In genomic region chr1:165110659-165111058, GRCm38 (mm10) we compare ENCODE assay signal across 16 mouse cellular contexts. TPM values are rescaled to one million over a fixed set of nuclear protein-coding genes. Genes with fewer than 3 reads are reported as not detected.
DNase-seq lines count a peak whose midpoint lies in the region; ATAC-seq and TF ChIP-seq lines count a peak whose summit lies in the region.
"Had no signal": no experiment of that assay in that cellular context is flagged by ENCODE, and none has a peak within 500 bp of the region (broad histone marks: within the 10 kb centered on the region; RNA-seq: fewer than 3 reads in every experiment).

No protein-coding gene starts in this region.

- no peak overlapping the region for H3K4me3 ChIP-seq in heart, postnatal 0 days (ENCODE audit: low read depth, low read length)

- peaks cover 35% of the 10 kb centered on the region for H3K4me1 ChIP-seq in heart, postnatal 0 days (ENCODE audit: control insufficient read depth, insufficient read depth)

- DNase-seq in heart, adult 18-20 months: peak; percentile 30 to 58
- DNase-seq in heart, postnatal 25 days (ENCODE audit: low spot score): no peak
- DNase-seq in CD4-positive helper T cell, adult 2 months (ENCODE audit: low read depth, low spot score): peak; percentile 21
- DNase-seq in brain, embryonic 14.5 days (ENCODE audit: low read depth): peak; percentile 66
- peak; percentile 71 for DNase-seq in heart, postnatal 0 days (ENCODE audit: low spot score)
- no peak for DNase-seq in spleen, postnatal 10 days (ENCODE audit: low spot score in 2 of 2)
- DNase-seq in right cerebral cortex, postnatal 36 days (ENCODE audit: low spot score in 2 of 2): no peak
- no peak for DNase-seq in urinary bladder, postnatal 36 days (ENCODE audit: low spot score in 2 of 2)
- DNase-seq: cerebellum, adult 8-10 months; embryo, embryonic 11 days; kidney, postnatal 14 days; thymus, adult 18-20 months had no signal

- no peak for TF ChIP-seq POLR2A in brain, embryonic 14.5 days (IDR thresholded peaks at IDR 0.05; ENCODE audit: borderline replicate concordance, extremely low read depth, insufficient read depth, insufficient read length, poor library complexity, severe bottlenecking)

- TF ChIP-seq CTCF in brain, embryonic 14.5 days (IDR thresholded peaks at IDR 0.05; ENCODE audit: borderline replicate concordance, extremely low read depth, insufficient read depth, insufficient read length): no peak
- TF ChIP-seq CTCF in heart, postnatal 0 days (IDR thresholded peaks at IDR 0.05; ENCODE audit: low read depth): no peak

- peak; percentile 57; the same call in 1 of the 2 replicates for TF ChIP-seq EP300 in heart, postnatal 0 days (IDR thresholded peaks at IDR 0.05; ENCODE audit: low read depth)

- no peaks in the 10 kb centered on the region for H3K9me3 ChIP-seq in heart, postnatal 0 days (replicated peaks; ENCODE audit: control insufficient read depth, low read length)

- no peak overlapping the region for H3K9ac ChIP-seq in heart, postnatal 0 days (replicated peaks; ENCODE audit: low read depth, low read length)
- H3K9ac ChIP-seq: liver, embryonic 14.5 days had no signal

- no peak overlapping the region for H3K4me2 ChIP-seq in heart, postnatal 0 days (ENCODE audit: low read depth, low read length)

- peak; percentile 64 for ATAC-seq in heart, postnatal 0 days (ENCODE audit: insufficient read depth, low read depth)

- 0 out of 2 replicates have a peak overlapping the region, but pooled peaks have one; percentile 25 for H3K27ac ChIP-seq in heart, postnatal 0 days (ENCODE audit: low read depth)
- H3K27ac ChIP-seq: liver, embryonic 14.5 days had no signal

- 18% methylated on average over 2 of the region's 2 CpGs for WGBS in heart, postnatal 0 days

- no peaks in the 10 kb centered on the region for H3K36me3 ChIP-seq in heart, postnatal 0 days (replicated peaks; ENCODE audit: control insufficient read depth, insufficient read depth, low read length)

- no peaks in the 10 kb centered on the region for H3K27me3 ChIP-seq in heart, postnatal 0 days (ENCODE audit: control insufficient read depth, insufficient read depth, low read length)

- intact Hi-C loops in heart, postnatal 25 days (cut with DNase I): no loop called here

RNA-seq across cellular contexts. Expression of gene Tbx19, which starts 49.9 kb away (rescaled TPM):
- not detected for total RNA-seq in heart, adult 18-20 months (2021)
- total RNA-seq in heart, postnatal 25 days (2021): not detected
- 0.10 and 0.18 TPM in 2 replicates for polyA plus RNA-seq in brain, embryonic 14.5 days (2012; rRNA removed)
- not detected in 2 replicates for total RNA-seq in heart, postnatal 0 days (2014; rRNA removed; ENCODE audit: low replicate concordance)
- not detected in 2 replicates for polyA plus RNA-seq in heart, postnatal 0 days (2015; fragmentation: Nextera tagmentation; extraction: Ambion mirVana)
- total RNA-seq: heart, postnatal 14 days; layer of hippocampus, postnatal 14 days; left cerebral cortex, postnatal 36 days had no signal

Comparison
In these comparisons a context has a peak if more than half of its experiments do, and no peak if none do; other contexts are left out.
1. DNase-seq: peak in heart, adult 18-20 months (2 of 2), CD4-positive helper T cell, adult 2 months (single experiment), brain, embryonic 14.5 days (single experiment) and heart, postnatal 0 days (single experiment); none in heart, postnatal 25 days (single experiment), spleen, postnatal 10 days (0 of 2), right cerebral cortex, postnatal 36 days (0 of 2) and urinary bladder, postnatal 36 days (0 of 2).